Mouse (Mus musculus): ENCODE results near the gene Ppm1g. TPM values are rescaled to one million over a fixed set of nuclear protein-coding genes. Genes with fewer than 3 reads are reported as not detected.

Gene Ppm1g
- total and polyA plus RNA-seq, 3 experiments: 96.9 to 366 (median 182) TPM

- Histone ChIP-seq H3K79me2 (replicated peaks; ENCODE audit: control insufficient read depth, extremely low read depth, insufficient read depth, poor library complexity, severe bottlenecking) (peaks cover 7% of the 10 kb centered on the region), H3K27me3 (replicated peaks) (no peaks in the 10 kb centered on the region), H3K9me3 (replicated peaks; ENCODE audit: low read length) (no peaks in the 10 kb centered on the region), H3K4me2 (ENCODE audit: insufficient read depth, low read depth, poor library complexity, severe bottlenecking) (no peak overlapping the region), H3K4me3 (replicated peaks in 1 of 3; ENCODE audit: low read depth in 2 of 3, low read length in 2 of 3, poor library complexity in 1 of 3) (no peak overlapping the region), H3K27ac (ENCODE audit: insufficient read depth, low read depth) (no peak overlapping the region), H3K4me1 (ENCODE audit: control insufficient read depth in 1 of 2, insufficient read depth in 2 of 2) (peaks cover 6 to 30% of the 10 kb centered on the region in 2 experiments), H3K36me3 (replicated peaks in 1 of 2; ENCODE audit: control insufficient read depth in 1 of 2, insufficient read depth in 1 of 2, low read length in 1 of 2) (peaks cover 71 to 85% of the 10 kb centered on the region in 2 experiments), H3K9ac (ENCODE audit: insufficient read depth, low read depth) (no peak overlapping the region)
- DNase-seq (ENCODE audit: extremely low read depth): no peak
- TF ChIP-seq NELFE (IDR thresholded peaks at IDR 0.05; ENCODE audit: low read depth, low read length) (no peak), EP300 (IDR thresholded peaks at IDR 0.05; ENCODE audit: low read length) (no peak), SIN3A (IDR thresholded peaks at IDR 0.05; ENCODE audit: low read length) (no peak), MYC (IDR thresholded peaks at IDR 0.05; ENCODE audit: low read depth, low read length) (no peak), ETS1 (conservative IDR thresholded peaks at IDR 0.05; ENCODE audit: low read depth, low read length) (no peak), POLR2AphosphoS2 (IDR thresholded peaks at IDR 0.05; ENCODE audit: low read depth, low read length) (no peak), TCF12 (IDR thresholded peaks at IDR 0.05; ENCODE audit: low read depth, low read length) (no peak)
- dilution Hi-C loops (cut with MboI; ENCODE audit: extremely low pct_ligation_motif_present, extremely low pct_unique_long_range_greater_than_20kb, low sequenced_read_pairs) (no loop called here), in situ Hi-C loops (cut with MboI; ENCODE audit: low pct_ligation_motif_present, low pct_unique_long_range_greater_than_20kb, low sequenced_read_pairs) (no loop called here)
Observed at GRCm38 (mm10) chr5:31199893-31200292, 20.6 kb downstream of the Ppm1g start.

GRCm38 (mm10) chr5:31199321-31199892 lies 21.1 kb downstream of the Ppm1g start:
- no peaks in the 10 kb centered on the region for H3K27me3 ChIP-seq (replicated peaks)
- dilution Hi-C loops (cut with MboI; ENCODE audit: extremely low pct_ligation_motif_present, extremely low pct_unique_long_range_greater_than_20kb, low sequenced_read_pairs): no loop called here
- H3K9me3 ChIP-seq (replicated peaks; ENCODE audit: low read length): no peaks in the 10 kb centered on the region
- no peak overlapping the region for H3K4me2 ChIP-seq (ENCODE audit: insufficient read depth, low read depth, poor library complexity, severe bottlenecking)
- TF ChIP-seq POLR2AphosphoS2 (IDR thresholded peaks at IDR 0.05; ENCODE audit: low read depth, low read length): peak; percentile 23; the same call in 1 of the 2 replicates
- TF ChIP-seq UBTF (IDR thresholded peaks at IDR 0.05; ENCODE audit: low read depth, low read length): no peak
- H3K4me3 ChIP-seq (replicated peaks in 1 of 3; ENCODE audit: low read depth in 2 of 3, low read length in 2 of 3, poor library complexity in 1 of 3): no peak overlapping the region
- H3K36me3 ChIP-seq (replicated peaks in 1 of 2; ENCODE audit: control insufficient read depth in 1 of 2, insufficient read depth in 1 of 2, low read length in 1 of 2): peaks cover 70 to 85% of the 10 kb centered on the region in 2 experiments
- no peak overlapping the region for H3K27ac ChIP-seq (ENCODE audit: insufficient read depth, low read depth)
- no peak for DNase-seq (ENCODE audit: extremely low read depth)
- no peak overlapping the region for H3K9ac ChIP-seq (ENCODE audit: insufficient read depth, low read depth)
- peaks cover 11% of the 10 kb centered on the region for H3K79me2 ChIP-seq (replicated peaks; ENCODE audit: control insufficient read depth, extremely low read depth, insufficient read depth, poor library complexity, severe bottlenecking)
- in situ Hi-C loops (cut with MboI; ENCODE audit: low pct_ligation_motif_present, low pct_unique_long_range_greater_than_20kb, low sequenced_read_pairs): no loop called here
- peaks cover 8 to 35% of the 10 kb centered on the region in 2 experiments for H3K4me1 ChIP-seq (ENCODE audit: control insufficient read depth in 1 of 2, insufficient read depth in 2 of 2)

- Histone ChIP-seq H3K4me3 (replicated peaks in 1 of 3; ENCODE audit: low read depth in 2 of 3, low read length in 2 of 3, poor library complexity in 1 of 3) (no peak overlapping the region), H3K9me3 (replicated peaks; ENCODE audit: low read length) (no peaks in the 10 kb centered on the region), H3K36me3 (replicated peaks in 1 of 2; ENCODE audit: control insufficient read depth in 1 of 2, insufficient read depth in 1 of 2, low read length in 1 of 2) (peaks cover 65 to 80% of the 10 kb centered on the region in 2 experiments), H3K9ac (ENCODE audit: insufficient read depth, low read depth) (no peak overlapping the region), H3K79me2 (replicated peaks; ENCODE audit: control insufficient read depth, extremely low read depth, insufficient read depth, poor library complexity, severe bottlenecking) (peaks cover 18% of the 10 kb centered on the region), H3K27me3 (replicated peaks) (no peaks in the 10 kb centered on the region), H3K4me2 (ENCODE audit: insufficient read depth, low read depth, poor library complexity, severe bottlenecking) (no peak overlapping the region), H3K27ac (ENCODE audit: insufficient read depth, low read depth) (no peak overlapping the region), H3K4me1 (ENCODE audit: control insufficient read depth in 1 of 2, insufficient read depth in 2 of 2) (peaks cover 8 to 38% of the 10 kb centered on the region in 2 experiments)
- dilution Hi-C loops (cut with MboI; ENCODE audit: extremely low pct_ligation_motif_present, extremely low pct_unique_long_range_greater_than_20kb, low sequenced_read_pairs) (no loop called here), in situ Hi-C loops (cut with MboI; ENCODE audit: low pct_ligation_motif_present, low pct_unique_long_range_greater_than_20kb, low sequenced_read_pairs) (no loop called here)
- TF ChIP-seq SMC3 (IDR thresholded peaks at IDR 0.05; ENCODE audit: low read depth, low read length) (no peak), MAFK (IDR thresholded peaks at IDR 0.05; ENCODE audit: insufficient replicate concordance, low read length) (no peak), PAX5 (IDR thresholded peaks at IDR 0.05; ENCODE audit: low read length) (no peak), MAX (IDR thresholded peaks at IDR 0.05; ENCODE audit: low read length) (no peak), ZMIZ1 (IDR thresholded peaks at IDR 0.05; ENCODE audit: low read depth, low read length) (peak; percentile 75; the same call in 1 of the 2 replicates), BHLHE40 (IDR thresholded peaks at IDR 0.05; ENCODE audit: low read depth, low read length) (no peak), POLR2AphosphoS2 (IDR thresholded peaks at IDR 0.05; ENCODE audit: low read depth, low read length) (peak; percentile 84), MAZ (IDR thresholded peaks at IDR 0.05; ENCODE audit: low read depth, low read length) (no peak), POLR2A (IDR thresholded peaks at IDR 0.05; ENCODE audit: low read depth, low read length) (no peak), KAT2A (IDR thresholded peaks at IDR 0.05; ENCODE audit: insufficient replicate concordance, low read length) (no peak), ZC3H11A (IDR thresholded peaks at IDR 0.05; ENCODE audit: low read depth, low read length) (no peak), TCF12 (IDR thresholded peaks at IDR 0.05; ENCODE audit: low read depth, low read length) (no peak), USF2 (conservative IDR thresholded peaks at IDR 0.05; ENCODE audit: low read depth, low read length) (no peak), MYC (IDR thresholded peaks at IDR 0.05; ENCODE audit: low read depth, low read length) (no peak), MXI1 (IDR thresholded peaks at IDR 0.05; ENCODE audit: low read depth, low read length) (no peak), ELF1 (IDR thresholded peaks at IDR 0.05; ENCODE audit: low read depth, low read length) (no peak)
- DNase-seq (ENCODE audit: extremely low read depth): no peak
Observed at GRCm38 (mm10) chr5:31198616-31199320, 21.7 kb downstream of the Ppm1g start.

All from CH12.LX (cell line).